Mouse (Mus musculus) lung, postnatal 25 days (tissue): ENCODE results near the gene Fam122b.

Experiments
- DNase-seq: peaks from one replicate; pipeline ENCODE4 v3.0.0; 2022; ENCODE audit warnings: low spot score

The Fam122b gene

DNA sequence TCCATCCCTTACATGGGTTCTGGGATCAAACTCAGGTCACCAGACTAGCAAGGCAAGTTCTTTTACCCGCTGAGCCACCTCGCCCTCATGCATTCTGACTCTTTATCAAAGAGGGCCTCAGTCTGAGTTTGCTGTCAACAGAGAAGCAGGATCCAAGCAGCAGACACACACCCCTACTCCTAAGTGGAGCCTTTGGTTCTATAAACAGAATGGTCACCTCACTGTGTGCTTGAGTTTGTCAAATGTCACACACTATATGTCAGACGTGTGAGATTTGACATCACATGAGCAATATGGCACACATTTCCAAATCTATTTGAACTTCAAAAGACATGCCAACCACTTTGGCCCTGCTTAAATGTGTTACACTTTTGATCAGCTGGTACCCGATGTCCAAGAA lies 71.9 kb downstream of the Fam122b start:
- no peak for DNase-seq

DNA sequence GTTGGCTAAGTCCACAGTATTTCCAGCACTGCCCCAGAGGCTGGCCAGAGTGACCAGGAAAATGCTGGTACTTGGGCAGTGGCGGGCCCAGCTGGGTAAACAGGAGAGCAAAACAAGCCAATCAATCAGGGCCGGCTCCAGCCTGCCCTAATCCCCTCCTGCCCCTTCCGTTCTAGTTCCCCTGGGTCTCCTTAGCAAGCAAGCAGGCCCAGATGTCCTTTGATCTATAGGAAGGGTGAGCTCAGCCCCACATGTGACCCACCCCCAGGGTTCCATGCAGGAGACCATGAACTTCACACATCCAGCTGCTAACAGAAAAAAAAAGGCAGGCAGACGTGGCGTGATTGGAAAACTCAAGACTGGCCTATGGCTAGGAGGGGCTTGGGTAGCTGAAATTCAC lies 73.2 kb downstream of the Fam122b start:
- DNase-seq: no peak
